ENCODE assay signal across 22 mouse cellular contexts in the genomic region with DNA sequence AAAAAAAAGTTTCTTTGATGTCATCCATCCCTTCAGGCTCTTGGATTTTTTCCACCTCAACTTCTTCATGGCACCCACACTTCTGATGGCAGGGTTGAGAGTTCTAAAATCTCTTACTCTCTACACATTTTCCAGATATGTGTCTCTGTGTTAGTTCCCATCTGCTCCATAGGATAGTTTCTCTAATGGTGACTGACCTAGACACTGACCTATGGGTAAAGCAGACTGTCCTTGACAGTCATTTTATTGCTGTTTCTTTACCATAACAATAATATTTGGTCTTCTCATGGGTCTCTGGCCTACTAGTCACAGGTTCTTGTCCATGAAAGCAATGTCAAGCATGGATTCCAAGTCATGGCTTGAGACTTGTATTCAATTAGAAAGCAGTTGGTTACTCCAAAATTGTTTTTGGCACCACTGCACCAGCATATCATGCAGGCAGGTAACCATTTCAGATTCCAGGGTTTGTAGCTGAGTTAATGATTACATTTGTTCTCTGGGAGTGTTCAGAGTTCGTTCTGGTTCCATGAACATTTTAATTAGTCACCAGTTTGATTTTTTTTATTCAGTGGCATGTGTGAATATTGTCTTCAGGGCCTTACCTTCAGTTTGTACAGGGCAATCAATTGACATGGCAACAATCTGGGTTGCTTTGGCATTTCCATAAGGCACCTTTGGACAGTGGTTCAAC.
DNase-seq lines count a peak whose midpoint lies in the region; ATAC-seq and TF ChIP-seq lines count a peak whose summit lies in the region.
"Had no signal": no experiment of that assay in that cellular context is flagged by ENCODE, and none has a peak within 500 bp of the region (broad histone marks: within the 10 kb centered on the region; RNA-seq: fewer than 3 reads in every experiment).

No protein-coding gene starts in this region.

- 24% methylated on average over 1 of the region's 1 CpGs for WGBS in kidney, adult 2 months
- WGBS in kidney, postnatal 0 days, result 41% methylated on average over 1 of the region's 1 CpGs
- 79% methylated on average over 1 of the region's 1 CpGs for WGBS in embryonic facial prominence, embryonic 10.5 days

- peak; percentile 94 for DNase-seq in kidney, adult 2 months
- peak; percentile 93 for DNase-seq in kidney, adult 9 months
- peak; percentile 43 for DNase-seq in kidney, postnatal 0 days (ENCODE audit: low spot score)
- peak; percentile 53 to 89 for DNase-seq in kidney, postnatal 36 days
- no peak for DNase-seq in embryonic facial prominence, embryonic 10.5 days (ENCODE audit: low spot score)
- no peak for DNase-seq in layer of hippocampus, adult 11-12 months (ENCODE audit: low spot score)
- DNase-seq in right cerebral cortex, postnatal 10 days (ENCODE audit: low spot score in 2 of 2), result no peak
- DNase-seq: adrenal gland, adult 8-10 months; adrenal gland, postnatal 36 days; cerebellum, adult 11 months; cerebellum, adult 8-10 months; cerebellum, postnatal 25 days; gastrocnemius, adult 2 months; gastrocnemius, postnatal 25 days; heart, adult 11 months; heart, postnatal 36 days had no signal

- no peak overlapping the region for H3K9ac ChIP-seq in kidney, postnatal 0 days (ENCODE audit: low read depth, low read length)
- H3K9ac ChIP-seq: embryonic facial prominence, embryonic 15.5 days; heart, embryonic 13.5 days; hindbrain, embryonic 15.5 days had no signal

- H3K27me3 ChIP-seq in kidney, adult 2 months (replicated peaks; ENCODE audit: control insufficient read depth, insufficient read depth, low read length), result no peaks in the 10 kb centered on the region
- H3K27me3 ChIP-seq in kidney, postnatal 0 days (ENCODE audit: insufficient read depth, low read length), result no peaks in the 10 kb centered on the region
- no peaks in the 10 kb centered on the region for H3K27me3 ChIP-seq in embryonic facial prominence, embryonic 10.5 days (replicated peaks; ENCODE audit: low read depth, poor library complexity, severe bottlenecking)
- H3K27me3 ChIP-seq: embryonic facial prominence, embryonic 15.5 days; heart, embryonic 13.5 days; hindbrain, embryonic 15.5 days had no signal

- no peak for TF ChIP-seq CTCF in kidney, adult 2 months (conservative IDR thresholded peaks at IDR 0.05; ENCODE audit: insufficient read depth, insufficient read length, low read depth, low read length)
- TF ChIP-seq CTCF in kidney, postnatal 0 days (IDR thresholded peaks at IDR 0.05; ENCODE audit: low read depth), result no peak

- peak; percentile 92 for ATAC-seq in kidney, postnatal 0 days (replicated peaks; ENCODE audit: low FRiP score, low read depth)
- ATAC-seq: forebrain, embryonic 14.5 days had no signal

- H3K9me3 ChIP-seq in kidney, postnatal 0 days (replicated peaks; ENCODE audit: low read length), result no peaks in the 10 kb centered on the region; the same call in 1 of the 2 replicates
- no peaks in the 10 kb centered on the region for H3K9me3 ChIP-seq in embryonic facial prominence, embryonic 10.5 days
- H3K9me3 ChIP-seq: embryonic facial prominence, embryonic 15.5 days; forebrain, embryonic 10.5 days; heart, embryonic 13.5 days; hindbrain, embryonic 15.5 days had no signal

- no peaks in the 10 kb centered on the region for H3K36me3 ChIP-seq in kidney, adult 2 months (ENCODE audit: control insufficient read depth, insufficient read depth, low read length)
- no peaks in the 10 kb centered on the region for H3K36me3 ChIP-seq in kidney, postnatal 0 days (ENCODE audit: insufficient read depth, low read length)
- H3K36me3 ChIP-seq in embryonic facial prominence, embryonic 10.5 days (replicated peaks), result no peaks in the 10 kb centered on the region
- H3K36me3 ChIP-seq: embryonic facial prominence, embryonic 15.5 days; forebrain, embryonic 10.5 days; heart, embryonic 13.5 days; hindbrain, embryonic 15.5 days had no signal

- no peak for TF ChIP-seq POLR2A in kidney, adult 2 months (IDR thresholded peaks at IDR 0.05; ENCODE audit: low read depth, low read length)

- H3K4me3 ChIP-seq in kidney, adult 2 months (ENCODE audit: insufficient read depth, low read depth, low read length), result no peak overlapping the region
- no peak overlapping the region for H3K4me3 ChIP-seq in kidney, postnatal 0 days (replicated peaks; ENCODE audit: low read depth, low read length)
- no peak overlapping the region for H3K4me3 ChIP-seq in embryonic facial prominence, embryonic 10.5 days
- H3K4me3 ChIP-seq: embryonic facial prominence, embryonic 15.5 days; erythroblast, embryonic 14.5 days; forebrain, embryonic 10.5 days; gastrocnemius, adult 2 months; heart, embryonic 13.5 days; hindbrain, embryonic 15.5 days had no signal

- peaks cover 9% of the 10 kb centered on the region; the same call in 1 of the 2 replicates for H3K4me1 ChIP-seq in kidney, adult 2 months (ENCODE audit: control insufficient read depth, insufficient read depth, low read length)
- no peaks in the 10 kb centered on the region for H3K4me1 ChIP-seq in kidney, postnatal 0 days (replicated peaks; ENCODE audit: insufficient read depth, low read length)
- no peaks in the 10 kb centered on the region for H3K4me1 ChIP-seq in embryonic facial prominence, embryonic 10.5 days
- H3K4me1 ChIP-seq: embryonic facial prominence, embryonic 15.5 days; forebrain, embryonic 10.5 days; heart, embryonic 13.5 days; hindbrain, embryonic 15.5 days had no signal

- peak overlapping the region; percentile 98 for H3K27ac ChIP-seq in kidney, adult 2 months (ENCODE audit: insufficient read depth, low read depth, low read length)
- H3K27ac ChIP-seq in kidney, postnatal 0 days, result peak overlapping the region; percentile 47
- no peak overlapping the region for H3K27ac ChIP-seq in embryonic facial prominence, embryonic 10.5 days (replicated peaks)
- H3K27ac ChIP-seq: embryonic facial prominence, embryonic 15.5 days; forebrain, embryonic 10.5 days; gastrocnemius, adult 2 months; heart, embryonic 13.5 days; hindbrain, embryonic 15.5 days had no signal

- H3K4me2 ChIP-seq in kidney, postnatal 0 days (ENCODE audit: low read length), result no peak overlapping the region
- H3K4me2 ChIP-seq: embryonic facial prominence, embryonic 15.5 days; heart, embryonic 13.5 days; hindbrain, embryonic 15.5 days had no signal

Comparison
In these comparisons a context has a peak if more than half of its experiments do, and no peak if none do; other contexts are left out.
1. DNase-seq: peak in kidney, adult 2 months (single experiment), kidney, adult 9 months (single experiment), kidney, postnatal 0 days (single experiment) and kidney, postnatal 36 days (2 of 2); none in embryonic facial prominence, embryonic 10.5 days (single experiment), layer of hippocampus, adult 11-12 months (single experiment) and right cerebral cortex, postnatal 10 days (0 of 2).